Comparison of ENCODE assay signal across 26 mouse cellular contexts in the genomic region with DNA sequence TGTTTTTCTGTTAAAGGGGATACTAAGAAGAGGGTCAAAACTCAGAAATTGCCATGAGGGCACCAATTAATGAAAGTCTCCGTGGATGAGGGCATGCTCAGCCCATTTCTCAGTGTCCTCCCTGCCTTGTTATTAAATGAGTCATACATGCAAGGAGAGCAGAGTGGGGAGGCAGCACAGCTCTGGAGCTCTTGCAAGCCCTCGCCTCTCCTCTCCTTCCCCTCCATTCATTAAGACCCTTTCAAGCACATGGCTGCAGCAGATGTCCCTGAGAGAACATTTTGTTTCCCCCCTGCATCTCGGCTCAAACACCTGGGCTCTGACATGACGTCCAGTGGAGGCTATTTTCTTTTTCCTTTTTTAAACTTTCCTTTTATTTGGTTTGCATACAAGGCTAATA.
DNase-seq lines count a peak whose midpoint lies in the region; ATAC-seq and TF ChIP-seq lines count a peak whose summit lies in the region.
"Had no signal": no experiment of that assay in that cellular context is flagged by ENCODE, and none has a peak within 500 bp of the region (broad histone marks: within the 10 kb centered on the region; RNA-seq: fewer than 3 reads in every experiment).

No protein-coding gene starts in this region.

- no peak for ATAC-seq in hindbrain, embryonic 14.5 days (ENCODE audit: low FRiP score)
- ATAC-seq in hindbrain, embryonic 11.5 days (ENCODE audit: low FRiP score): no peak
- peak; percentile 49; the same call in 1 of the 2 replicates for ATAC-seq in forebrain, embryonic 15.5 days (replicated peaks)
- no peak for ATAC-seq in stomach, postnatal 0 days (ENCODE audit: low FRiP score, low TSS enrichment)
- ATAC-seq: intestine, postnatal 0 days; Patski had no signal

- no peak overlapping the region for H3K4me3 ChIP-seq in hindbrain, embryonic 14.5 days (replicated peaks; ENCODE audit: low read length)
- H3K4me3 ChIP-seq in hindbrain, embryonic 11.5 days (ENCODE audit: low read depth, low read length): no peak overlapping the region
- no peak overlapping the region for H3K4me3 ChIP-seq in forebrain, embryonic 15.5 days
- no peak overlapping the region for H3K4me3 ChIP-seq in stomach, postnatal 0 days (ENCODE audit: low read depth, low read length)
- H3K4me3 ChIP-seq: heart, adult 2 months; heart, embryonic 13.5 days; left cerebral cortex, adult 2 months; liver, embryonic 13.5 days had no signal

- H3K4me2 ChIP-seq in hindbrain, embryonic 14.5 days (replicated peaks): no peak overlapping the region
- no peak overlapping the region for H3K4me2 ChIP-seq in hindbrain, embryonic 11.5 days (replicated peaks; ENCODE audit: low read depth, low read length)
- no peak overlapping the region for H3K4me2 ChIP-seq in forebrain, embryonic 15.5 days (replicated peaks)
- no peak overlapping the region for H3K4me2 ChIP-seq in stomach, postnatal 0 days (replicated peaks; ENCODE audit: low read depth)
- H3K4me2 ChIP-seq: heart, embryonic 13.5 days; liver, embryonic 13.5 days had no signal

- TF ChIP-seq EP300 in stomach, postnatal 0 days (optimal IDR thresholded peaks at IDR 0.05): no peak

- no peak for TF ChIP-seq CTCF in stomach, postnatal 0 days (IDR thresholded peaks at IDR 0.05; ENCODE audit: low read depth)

- no peaks in the 10 kb centered on the region for H3K9me3 ChIP-seq in hindbrain, embryonic 14.5 days (ENCODE audit: control insufficient read depth, low read length)
- H3K9me3 ChIP-seq in hindbrain, embryonic 11.5 days (ENCODE audit: control insufficient read depth, low read length): no peaks in the 10 kb centered on the region
- no peaks in the 10 kb centered on the region for H3K9me3 ChIP-seq in forebrain, embryonic 15.5 days
- no peaks in the 10 kb centered on the region for H3K9me3 ChIP-seq in stomach, postnatal 0 days (ENCODE audit: control insufficient read depth, low read length)
- H3K9me3 ChIP-seq: G1E; heart, embryonic 13.5 days; liver, embryonic 13.5 days had no signal

- DNase-seq in hindbrain, embryonic 14.5 days (ENCODE audit: low spot score): no peak
- DNase-seq in hindbrain, embryonic 11.5 days (ENCODE audit: low spot score): no peak
- DNase-seq in retina, postnatal 1 day: peak; percentile 38
- no peak for DNase-seq in retina, embryonic 14.5 days (ENCODE audit: low spot score)
- DNase-seq in stomach, postnatal 0 days (ENCODE audit: low spot score): no peak
- DNase-seq in cerebellum, adult 18-20 months: no peak
- DNase-seq: adrenal gland, adult 2 months; B cell, adult 2 months; cerebellum, adult 9-11 months; gastrocnemius, postnatal 36 days; heart, adult 2 months; heart, postnatal 14 days; kidney, postnatal 36 days; layer of hippocampus, adult 9-11 months; liver, embryonic 13.5 days; lung, adult 2 months; lung, postnatal 14 days; right cerebral cortex, postnatal 25 days; thymus, postnatal 14 days had no signal

- no peaks in the 10 kb centered on the region for H3K27me3 ChIP-seq in hindbrain, embryonic 14.5 days (ENCODE audit: control insufficient read depth, insufficient read depth, low read length)
- H3K27me3 ChIP-seq in hindbrain, embryonic 11.5 days (ENCODE audit: control insufficient read depth, insufficient read depth, low read length): no peaks in the 10 kb centered on the region
- no peaks in the 10 kb centered on the region for H3K27me3 ChIP-seq in forebrain, embryonic 15.5 days
- no peaks in the 10 kb centered on the region for H3K27me3 ChIP-seq in stomach, postnatal 0 days (ENCODE audit: control insufficient read depth, insufficient read depth, low read length)
- H3K27me3 ChIP-seq: CH12.LX; heart, embryonic 13.5 days; liver, embryonic 13.5 days had no signal

- H3K4me1 ChIP-seq in hindbrain, embryonic 14.5 days (replicated peaks; ENCODE audit: control insufficient read depth, insufficient read depth, low read length): peaks cover 18% of the 10 kb centered on the region
- no peaks in the 10 kb centered on the region for H3K4me1 ChIP-seq in hindbrain, embryonic 11.5 days (replicated peaks; ENCODE audit: control insufficient read depth, insufficient read depth, low read length)
- H3K4me1 ChIP-seq in forebrain, embryonic 15.5 days: peaks cover 17% of the 10 kb centered on the region
- no peaks in the 10 kb centered on the region for H3K4me1 ChIP-seq in stomach, postnatal 0 days (replicated peaks; ENCODE audit: control insufficient read depth, insufficient read depth)
- H3K4me1 ChIP-seq: heart, embryonic 13.5 days; liver, embryonic 13.5 days had no signal

- H3K9ac ChIP-seq in hindbrain, embryonic 14.5 days: no peak overlapping the region
- H3K9ac ChIP-seq in hindbrain, embryonic 11.5 days (ENCODE audit: low read depth, low read length): no peak overlapping the region
- H3K9ac ChIP-seq in forebrain, embryonic 15.5 days (replicated peaks): no peak overlapping the region
- no peak overlapping the region for H3K9ac ChIP-seq in stomach, postnatal 0 days (ENCODE audit: low read length)
- H3K9ac ChIP-seq: heart, embryonic 13.5 days; liver, embryonic 13.5 days had no signal

- peak overlapping the region; percentile 38 for H3K27ac ChIP-seq in hindbrain, embryonic 14.5 days
- H3K27ac ChIP-seq in hindbrain, embryonic 11.5 days (ENCODE audit: low read depth, low read length): no peak overlapping the region
- no peak overlapping the region for H3K27ac ChIP-seq in forebrain, embryonic 15.5 days (replicated peaks)
- H3K27ac ChIP-seq in stomach, postnatal 0 days (replicated peaks): no peak overlapping the region
- H3K27ac ChIP-seq: heart, adult 2 months; heart, embryonic 13.5 days; left cerebral cortex, adult 2 months; liver, embryonic 13.5 days had no signal

- 43% methylated on average over 4 of the region's 4 CpGs for WGBS in hindbrain, embryonic 14.5 days
- 62% methylated on average over 4 of the region's 4 CpGs for WGBS in hindbrain, embryonic 11.5 days
- 7% methylated on average over 4 of the region's 4 CpGs for WGBS in forebrain, embryonic 15.5 days
- 53% methylated on average over 4 of the region's 4 CpGs for WGBS in stomach, postnatal 0 days

- no peaks in the 10 kb centered on the region for H3K36me3 ChIP-seq in hindbrain, embryonic 14.5 days (replicated peaks; ENCODE audit: control insufficient read depth, insufficient read depth)
- H3K36me3 ChIP-seq in hindbrain, embryonic 11.5 days (ENCODE audit: control insufficient read depth, insufficient read depth, low read length): no peaks in the 10 kb centered on the region
- H3K36me3 ChIP-seq in forebrain, embryonic 15.5 days: no peaks in the 10 kb centered on the region
- no peaks in the 10 kb centered on the region for H3K36me3 ChIP-seq in stomach, postnatal 0 days (ENCODE audit: control insufficient read depth, insufficient read depth, low read length)
- H3K36me3 ChIP-seq: G1E; heart, embryonic 13.5 days; liver, embryonic 13.5 days had no signal
